Mouse (Mus musculus) heart, embryonic 16.5 days (tissue): ENCODE results near the gene Klhl11. TPM values are rescaled to one million over a fixed set of nuclear protein-coding genes. Genes with fewer than 3 reads are reported as not detected.
A peak's percentile ranks its signal among the peaks of the same experiment; 100 is the strongest.

Experiments used
- ATAC-seq: fragments of 200-750 bp; cut with Nextera tagmentation; replicated peaks from 2 replicates; pipeline ENCODE4 v1.8.0; 2017; ENCODE audit warnings: moderate number of reproducible peaks; ENCODE audit not compliant: insufficient read depth, low FRiP score; ENCODE audit errors: extremely low read depth
- H3K27ac ChIP-seq: fragments of 300-500 bp; sonication (generic); 2 replicates; pipeline ENCODE4 v1.5.1; 2014; ENCODE audit warnings: mild to moderate bottlenecking, low read length, control low read depth, moderate library complexity
- H3K27me3 ChIP-seq: fragments of 300-500 bp; sonication (generic); 2 replicates; pipeline ENCODE4 v1.6.1; 2014; ENCODE audit warnings: low read length, mixed read lengths; ENCODE audit not compliant: control insufficient read depth, insufficient read depth
- H3K36me3 ChIP-seq: fragments of 300-500 bp; sonication (generic); 2 replicates; pipeline ENCODE4 v1.6.1; 2014; ENCODE audit not compliant: control insufficient read depth, insufficient read depth
- H3K4me1 ChIP-seq: fragments of 300-500 bp; sonication (generic); 2 replicates; pipeline ENCODE4 v1.6.1; 2014; ENCODE audit warnings: low read length, mixed read lengths; ENCODE audit not compliant: control insufficient read depth, insufficient read depth
- H3K4me2 ChIP-seq: fragments of 300-500 bp; sonication (generic); 2 replicates; pipeline ENCODE4 v1.6.1; 2014; ENCODE audit warnings: low read depth, mild to moderate bottlenecking, control low read depth, low read length
- H3K4me3 ChIP-seq: fragments of 300-500 bp; sonication (generic); 2 replicates; pipeline ENCODE4 v1.5.1; 2014; ENCODE audit warnings: mild to moderate bottlenecking, control low read depth, low read length
- H3K9ac ChIP-seq: fragments of 300-500 bp; sonication (generic); 2 replicates; pipeline ENCODE4 v1.6.1; 2014; ENCODE audit warnings: low read length, control low read depth
- H3K9me3 ChIP-seq: fragments of 300-500 bp; sonication (generic); replicated peaks from 2 replicates; pipeline ENCODE4 v1.6.1; 2016; ENCODE audit warnings: low read length; ENCODE audit not compliant: control insufficient read depth
- WGBS: fragments of 180-500 bp; shearing (Covaris S2); extraction: QIAGEN DNeasy Blood & Tissue Kit; methylation state at CpG from one replicate; pipeline ENCODE4 v1.1.7; 2014; 5-methylcytosine and 5-hydroxymethylcytosine counted together
- polyA plus RNA-seq: library from polyadenylated mRNA; unstranded; fragments of >200 nt; fragmentation: Nextera tagmentation; extraction: Ambion mirVana; gene quantifications from 2 replicates; pipeline ENCODE4 v1.2.1, GENCODE M21; 2015

The Klhl11 gene
- polyA plus RNA-seq, 1 experiment from 2014 or later = 9.5 TPM

DNA sequence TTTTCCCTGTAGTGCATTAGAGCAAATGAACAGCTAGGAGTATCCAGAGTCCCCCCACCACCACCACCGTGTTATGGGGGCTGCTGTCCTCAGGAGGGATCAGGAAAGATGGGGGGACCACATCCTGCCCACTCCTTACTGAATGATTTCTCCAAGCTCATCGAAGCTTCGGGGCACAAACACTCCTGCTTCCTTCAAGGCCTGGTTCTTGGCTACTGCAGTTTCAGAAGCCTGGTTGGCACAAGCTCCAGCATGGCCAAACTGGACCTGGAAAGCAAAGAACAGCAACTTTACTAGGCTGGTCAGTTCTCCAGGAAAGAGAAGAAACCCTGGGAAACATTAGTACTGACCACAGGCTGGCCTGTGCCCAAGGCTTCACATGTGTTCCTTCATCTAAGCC is 11.9 kb upstream of the Klhl11 start:
- Histone ChIP-seq H3K9ac (no peak overlapping the region), H3K27ac (no peak overlapping the region), H3K27me3 (no peaks in the 10 kb centered on the region), H3K4me3 (no peak overlapping the region), H3K4me2 (no peak overlapping the region), H3K36me3 (peaks cover 38% of the 10 kb centered on the region), H3K9me3 (no peaks in the 10 kb centered on the region), H3K4me1 (no peaks in the 10 kb centered on the region)
- no peak for ATAC-seq
- 99% methylated on average over 3 of the region's 3 CpGs for WGBS

DNA sequence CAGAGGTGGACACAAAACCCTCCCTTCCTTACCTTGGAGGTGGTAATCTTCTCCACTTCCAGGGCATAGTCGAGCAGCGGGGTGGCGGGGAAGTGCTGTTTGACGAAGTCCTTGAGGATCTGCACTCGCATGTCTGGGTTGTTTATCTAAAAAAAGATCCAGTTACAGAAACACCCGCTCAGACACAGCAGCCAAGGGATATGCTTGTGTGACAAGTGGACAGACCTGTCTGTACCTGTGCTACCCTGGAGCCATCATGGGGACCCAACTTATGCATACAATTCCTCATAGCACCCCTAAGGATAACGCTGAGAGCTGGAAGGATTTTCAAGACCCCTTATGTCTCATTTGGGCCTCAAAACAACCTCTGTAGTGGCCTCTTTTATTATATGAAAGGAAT is 6.6 kb upstream of the Klhl11 start:
- no peak for ATAC-seq
- Histone ChIP-seq H3K4me1 (no peaks in the 10 kb centered on the region), H3K4me3 (no peak overlapping the region), H3K36me3 (peaks cover 52% of the 10 kb centered on the region), H3K27me3 (no peaks in the 10 kb centered on the region), H3K27ac (no peak overlapping the region), H3K9me3 (no peaks in the 10 kb centered on the region), H3K4me2 (no peak overlapping the region), H3K9ac (no peak overlapping the region)
- WGBS = 63% methylated on average over 7 of the region's 7 CpGs

GRCm38 (mm10) chr11:100476281-100476680 is 3.7 kb upstream of the Klhl11 start:
- Histone ChIP-seq H3K27me3 (no peaks in the 10 kb centered on the region), H3K4me3 (no peak overlapping the region), H3K4me2 (no peak overlapping the region), H3K4me1 (peaks cover 5% of the 10 kb centered on the region), H3K9me3 (no peaks in the 10 kb centered on the region), H3K9ac (no peak overlapping the region), H3K27ac (no peak overlapping the region), H3K36me3 (peaks cover 34% of the 10 kb centered on the region)
- no peak for ATAC-seq
- 81% methylated on average over 5 of the region's 5 CpGs for WGBS

- no peak overlapping the region for H3K9ac ChIP-seq
- no peaks in the 10 kb centered on the region for H3K9me3 ChIP-seq
- 41% methylated on average over 5 of the region's 5 CpGs for WGBS
- no peak overlapping the region for H3K27ac ChIP-seq
- ATAC-seq = no peak
- H3K27me3 ChIP-seq = no peaks in the 10 kb centered on the region
- peak overlapping the region; percentile 76 for H3K4me3 ChIP-seq
- H3K36me3 ChIP-seq = peaks cover 11% of the 10 kb centered on the region
- peaks cover 16% of the 10 kb centered on the region for H3K4me1 ChIP-seq
- H3K4me2 ChIP-seq = peak overlapping the region; percentile 29
These were observed 374 bp upstream of the Klhl11 start for GRCm38 (mm10) chr11:100472935-100473295.

DNA sequence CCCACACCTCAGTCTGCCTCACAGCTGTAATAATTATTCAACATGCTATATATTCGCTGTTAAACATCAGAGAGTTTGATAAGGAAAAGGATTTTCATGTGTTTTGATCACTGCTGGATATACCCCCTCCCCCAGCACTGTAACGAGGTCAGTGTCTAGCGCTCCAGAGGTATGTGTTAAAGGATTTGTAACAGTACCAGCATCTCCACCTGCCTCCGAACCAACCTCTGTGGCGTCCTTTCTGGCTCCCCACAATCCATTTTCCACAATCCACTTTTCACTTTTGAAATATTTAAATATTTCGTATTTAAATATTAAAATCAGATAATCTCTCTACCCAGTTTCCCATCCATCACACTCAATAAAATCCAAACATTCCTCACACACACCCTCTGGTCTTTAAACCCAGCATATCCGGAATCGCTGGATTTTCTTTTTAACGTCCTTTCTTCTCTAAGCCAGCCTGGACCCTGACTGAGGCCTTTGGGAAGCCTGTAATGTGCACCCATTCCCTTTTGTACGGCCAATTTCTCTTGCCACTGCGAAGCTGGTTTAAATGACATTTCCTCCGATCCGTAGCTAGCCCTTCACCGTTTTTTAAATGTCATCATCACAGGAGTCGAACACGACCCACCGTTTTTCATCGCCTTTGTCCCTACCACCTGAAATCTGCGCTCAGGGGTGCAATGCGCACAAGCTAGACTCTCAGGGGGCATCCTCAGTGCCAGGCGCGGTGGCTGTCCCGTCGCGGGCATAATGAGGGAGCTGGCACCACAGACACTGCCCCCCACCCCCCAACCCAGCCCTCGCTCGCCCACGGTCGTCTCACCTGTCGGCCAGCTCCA is 967 bp downstream of the Klhl11 start:
- Histone ChIP-seq H3K9me3 (no peaks in the 10 kb centered on the region), H3K4me1 (peaks cover 16% of the 10 kb centered on the region), H3K4me2 (peak overlapping the region; percentile 96), H3K36me3 (peaks cover 7% of the 10 kb centered on the region), H3K4me3 (peak overlapping the region; percentile 76), H3K27me3 (no peaks in the 10 kb centered on the region), H3K9ac (peak overlapping the region; percentile 93), H3K27ac (no peak overlapping the region)
- WGBS = 4% methylated on average over 30 of the region's 30 CpGs
- ATAC-seq = no peak

- 63% methylated on average over 1 of the region's 1 CpGs for WGBS
- H3K4me1 ChIP-seq = peaks cover 7% of the 10 kb centered on the region
- peaks cover 12% of the 10 kb centered on the region for H3K36me3 ChIP-seq
- H3K4me2 ChIP-seq = no peak overlapping the region
- H3K27me3 ChIP-seq = no peaks in the 10 kb centered on the region
- H3K27ac ChIP-seq = no peak overlapping the region
- no peaks in the 10 kb centered on the region for H3K9me3 ChIP-seq
- no peak overlapping the region for H3K9ac ChIP-seq
- ATAC-seq = no peak
- no peak overlapping the region for H3K4me3 ChIP-seq
These were observed 6.7 kb downstream of the Klhl11 start for GRCm38 (mm10) chr11:100465833-100466232.

DNA sequence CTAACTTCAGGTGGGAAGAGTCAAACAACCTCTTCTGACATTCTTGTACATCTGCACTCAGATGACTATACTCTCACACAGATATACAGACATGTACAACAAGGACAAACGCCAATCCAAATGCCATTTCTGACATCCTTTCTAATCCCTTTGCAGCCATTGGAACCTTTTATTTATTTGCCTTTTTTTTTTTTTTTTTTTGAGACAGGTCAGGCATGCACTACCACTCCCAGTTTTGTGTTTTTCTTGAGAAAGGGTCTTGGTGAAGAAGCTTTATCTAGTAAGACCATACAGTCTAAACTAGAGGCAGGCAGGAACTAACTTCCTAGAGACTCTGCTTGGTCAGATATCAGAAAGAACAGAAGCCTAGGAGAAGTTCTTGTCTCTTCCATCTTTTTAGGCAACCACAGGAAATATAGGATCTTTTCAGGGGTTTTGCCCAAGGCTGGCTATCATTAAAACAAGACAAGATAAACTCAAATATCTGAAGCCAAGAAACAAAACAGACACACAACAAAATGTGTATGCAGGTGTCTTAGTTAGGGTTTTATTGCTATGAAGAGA is 7.2 kb downstream of the Klhl11 start:
- no peak overlapping the region for H3K4me2 ChIP-seq
- no peaks in the 10 kb centered on the region for H3K27me3 ChIP-seq
- H3K4me3 ChIP-seq = no peak overlapping the region
- H3K9ac ChIP-seq = no peak overlapping the region
- no peak overlapping the region for H3K27ac ChIP-seq
- peaks cover 14% of the 10 kb centered on the region for H3K36me3 ChIP-seq
- no peaks in the 10 kb centered on the region for H3K9me3 ChIP-seq
- WGBS = 89% methylated on average over 1 of the region's 1 CpGs
- ATAC-seq = no peak
- H3K4me1 ChIP-seq = peaks cover 2% of the 10 kb centered on the region

DNA sequence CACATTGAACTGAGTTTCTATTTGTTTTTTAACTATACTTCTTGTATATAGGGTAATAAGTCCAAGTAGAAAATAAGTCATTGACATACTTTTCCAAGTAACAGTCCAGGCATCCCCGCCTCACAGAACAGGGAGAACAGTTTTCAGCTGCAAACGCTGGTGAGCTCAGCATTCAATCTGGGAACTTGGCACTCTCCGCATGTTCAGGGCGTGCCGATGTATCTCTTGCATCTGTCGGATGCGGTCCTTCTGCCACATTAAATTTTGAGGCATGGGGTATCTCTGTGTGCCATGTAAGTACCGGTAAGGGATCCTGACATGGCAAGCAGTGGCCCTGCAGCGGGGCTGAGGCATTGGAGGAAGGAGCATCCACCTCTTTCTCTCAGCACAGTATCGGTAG is 9.8 kb downstream of the Klhl11 start:
- Histone ChIP-seq H3K27ac (no peak overlapping the region), H3K9ac (no peak overlapping the region), H3K4me1 (no peaks in the 10 kb centered on the region), H3K27me3 (no peaks in the 10 kb centered on the region), H3K4me3 (no peak overlapping the region), H3K36me3 (peaks cover 16% of the 10 kb centered on the region), H3K4me2 (no peak overlapping the region), H3K9me3 (no peaks in the 10 kb centered on the region)
- 94% methylated on average over 10 of the region's 10 CpGs for WGBS
- ATAC-seq = no peak

- Histone ChIP-seq H3K4me2 (no peak overlapping the region), H3K36me3 (peaks cover 9% of the 10 kb centered on the region), H3K4me3 (no peak overlapping the region), H3K4me1 (no peaks in the 10 kb centered on the region), H3K9me3 (no peaks in the 10 kb centered on the region), H3K27me3 (no peaks in the 10 kb centered on the region), H3K9ac (no peak overlapping the region), H3K27ac (no peak overlapping the region)
- WGBS = 73% methylated on average over 5 of the region's 5 CpGs
- ATAC-seq = no peak
These were observed 14.8 kb downstream of the Klhl11 start for GRCm38 (mm10) chr11:100457711-100458110.
